Comparison of ENCODE assay signal across 23 mouse cellular contexts in genomic region chr10:108569568-108570139, GRCm38 (mm10).
DNase-seq lines count a peak whose midpoint lies in the region; ATAC-seq and TF ChIP-seq lines count a peak whose summit lies in the region.
"Had no signal": no experiment of that assay in that cellular context is flagged by ENCODE, and none has a peak within 500 bp of the region (broad histone marks: within the 10 kb centered on the region; RNA-seq: fewer than 3 reads in every experiment).

No protein-coding gene starts in this region.

- H3K4me2 ChIP-seq in forebrain, embryonic 12.5 days, result no peak overlapping the region
- H3K4me2 ChIP-seq in forebrain, embryonic 16.5 days (ENCODE audit: low read length), result no peak overlapping the region
- H3K4me2 ChIP-seq in midbrain, embryonic 13.5 days (replicated peaks), result no peak overlapping the region
- H3K4me2 ChIP-seq: heart, embryonic 13.5 days; hindbrain, embryonic 12.5 days; midbrain, embryonic 15.5 days had no signal

- no peak overlapping the region for H3K9ac ChIP-seq in forebrain, embryonic 12.5 days
- H3K9ac ChIP-seq in forebrain, embryonic 16.5 days (replicated peaks; ENCODE audit: low read depth, low read length), result no peak overlapping the region
- H3K9ac ChIP-seq in midbrain, embryonic 13.5 days (replicated peaks), result no peak overlapping the region
- H3K9ac ChIP-seq: heart, embryonic 13.5 days; hindbrain, embryonic 12.5 days; liver, embryonic 14.5 days; midbrain, embryonic 15.5 days had no signal

- no peaks in the 10 kb centered on the region for H3K9me3 ChIP-seq in forebrain, embryonic 12.5 days
- no peaks in the 10 kb centered on the region for H3K9me3 ChIP-seq in forebrain, embryonic 16.5 days (ENCODE audit: control insufficient read depth, low read length)
- H3K9me3 ChIP-seq in midbrain, embryonic 13.5 days, result no peaks in the 10 kb centered on the region
- H3K9me3 ChIP-seq: heart, embryonic 13.5 days; hindbrain, embryonic 12.5 days; midbrain, embryonic 15.5 days had no signal

- H3K27ac ChIP-seq in forebrain, embryonic 12.5 days, result no peak overlapping the region
- no peak overlapping the region for H3K27ac ChIP-seq in forebrain, embryonic 16.5 days (ENCODE audit: low read length)
- H3K27ac ChIP-seq in kidney, adult 2 months (ENCODE audit: insufficient read depth, low read depth, low read length), result peak overlapping the region; percentile 60; the same call in 1 of the 2 replicates
- H3K27ac ChIP-seq in midbrain, embryonic 13.5 days, result no peak overlapping the region
- H3K27ac ChIP-seq: heart, adult 2 months; heart, embryonic 13.5 days; hindbrain, embryonic 12.5 days; liver, embryonic 14.5 days; midbrain, embryonic 15.5 days had no signal

- no peaks in the 10 kb centered on the region for H3K36me3 ChIP-seq in forebrain, embryonic 12.5 days (replicated peaks)
- H3K36me3 ChIP-seq in forebrain, embryonic 16.5 days (ENCODE audit: control insufficient read depth, insufficient read depth), result no peaks in the 10 kb centered on the region
- no peaks in the 10 kb centered on the region for H3K36me3 ChIP-seq in kidney, adult 2 months (ENCODE audit: control insufficient read depth, insufficient read depth, low read length)
- H3K36me3 ChIP-seq in midbrain, embryonic 13.5 days, result no peaks in the 10 kb centered on the region
- H3K36me3 ChIP-seq: heart, embryonic 13.5 days; hindbrain, embryonic 12.5 days; midbrain, embryonic 15.5 days had no signal

- WGBS in forebrain, embryonic 12.5 days, result 57% methylated on average over 6 of the region's 6 CpGs
- WGBS in forebrain, embryonic 16.5 days, result 58% methylated on average over 6 of the region's 6 CpGs
- 84% methylated on average over 6 of the region's 6 CpGs for WGBS in kidney, adult 2 months
- WGBS in midbrain, embryonic 13.5 days, result 80% methylated on average over 6 of the region's 6 CpGs

- no peak for TF ChIP-seq POLR2A in kidney, adult 2 months (IDR thresholded peaks at IDR 0.05; ENCODE audit: low read depth, low read length)

- no peaks in the 10 kb centered on the region for H3K27me3 ChIP-seq in forebrain, embryonic 12.5 days
- H3K27me3 ChIP-seq in forebrain, embryonic 16.5 days (replicated peaks; ENCODE audit: control insufficient read depth, insufficient read depth, low read length), result no peaks in the 10 kb centered on the region
- H3K27me3 ChIP-seq in kidney, adult 2 months (replicated peaks; ENCODE audit: control insufficient read depth, insufficient read depth, low read length), result no peaks in the 10 kb centered on the region
- no peaks in the 10 kb centered on the region for H3K27me3 ChIP-seq in midbrain, embryonic 13.5 days
- H3K27me3 ChIP-seq: heart, embryonic 13.5 days; hindbrain, embryonic 12.5 days; midbrain, embryonic 15.5 days had no signal

- ATAC-seq in forebrain, embryonic 12.5 days (ENCODE audit: low FRiP score), result peak; percentile 47; the same call in 1 of the 2 replicates
- no peak for ATAC-seq in forebrain, embryonic 16.5 days
- no peak for ATAC-seq in midbrain, embryonic 13.5 days
- ATAC-seq: intestine, postnatal 0 days; midbrain, embryonic 15.5 days had no signal

- no peak for TF ChIP-seq CTCF in kidney, adult 2 months (conservative IDR thresholded peaks at IDR 0.05; ENCODE audit: insufficient read depth, insufficient read length, low read depth, low read length)

- no peak overlapping the region for H3K4me3 ChIP-seq in forebrain, embryonic 12.5 days (replicated peaks)
- no peak overlapping the region for H3K4me3 ChIP-seq in forebrain, embryonic 16.5 days (replicated peaks; ENCODE audit: low read length)
- no peak overlapping the region for H3K4me3 ChIP-seq in kidney, adult 2 months (ENCODE audit: insufficient read depth, low read depth, low read length)
- no peak overlapping the region for H3K4me3 ChIP-seq in midbrain, embryonic 13.5 days (replicated peaks)
- H3K4me3 ChIP-seq: heart, adult 2 months; heart, embryonic 13.5 days; hindbrain, embryonic 12.5 days; midbrain, embryonic 15.5 days had no signal

- peaks cover 13% of the 10 kb centered on the region for H3K4me1 ChIP-seq in forebrain, embryonic 12.5 days
- H3K4me1 ChIP-seq in forebrain, embryonic 16.5 days (replicated peaks; ENCODE audit: control insufficient read depth, insufficient read depth, low read length), result no peaks in the 10 kb centered on the region
- H3K4me1 ChIP-seq in kidney, adult 2 months (ENCODE audit: control insufficient read depth, insufficient read depth, low read length), result peaks cover 9% of the 10 kb centered on the region; the same call in 1 of the 2 replicates
- H3K4me1 ChIP-seq in midbrain, embryonic 13.5 days (replicated peaks), result peaks cover 13% of the 10 kb centered on the region

- DNase-seq in kidney, adult 2 months, result no peak
- no peak for DNase-seq in kidney, postnatal 14 days
- peak; percentile 79 for DNase-seq in ES-CJ7 (ENCODE audit: low read depth, low spot score)
- DNase-seq in ZHBTc4 (ENCODE audit: low read depth, low spot score), result peak; percentile 84
- no peak for DNase-seq in lung, postnatal 36 days
- DNase-seq: adrenal gland, adult 8-10 months; cerebellum, adult 8-10 months; cerebellum, postnatal 25 days; heart, adult 2 months; layer of hippocampus, adult 9-11 months; liver; lung, adult 2 months; lung, postnatal 10 days; right cerebral cortex, postnatal 14 days; thymus, postnatal 4 days had no signal

Comparison
In these comparisons a context has a peak if more than half of its experiments do, and no peak if none do; other contexts are left out.
1. DNase-seq: peak in ES-CJ7 (single experiment) and ZHBTc4 (single experiment); none in kidney, adult 2 months (single experiment), kidney, postnatal 14 days (single experiment) and lung, postnatal 36 days (single experiment).